Mouse (Mus musculus) induced T-regulatory cell, adult 2 months (primary cell): Measurements from ENCODE around the gene Tnfsf13b.

Source experiments
- DNase-seq: peaks from one replicate; pipeline ENCODE4 v3.0.0-alpha.2; 2012; ENCODE audit warnings: low read depth

Gene Tnfsf13b

DNA sequence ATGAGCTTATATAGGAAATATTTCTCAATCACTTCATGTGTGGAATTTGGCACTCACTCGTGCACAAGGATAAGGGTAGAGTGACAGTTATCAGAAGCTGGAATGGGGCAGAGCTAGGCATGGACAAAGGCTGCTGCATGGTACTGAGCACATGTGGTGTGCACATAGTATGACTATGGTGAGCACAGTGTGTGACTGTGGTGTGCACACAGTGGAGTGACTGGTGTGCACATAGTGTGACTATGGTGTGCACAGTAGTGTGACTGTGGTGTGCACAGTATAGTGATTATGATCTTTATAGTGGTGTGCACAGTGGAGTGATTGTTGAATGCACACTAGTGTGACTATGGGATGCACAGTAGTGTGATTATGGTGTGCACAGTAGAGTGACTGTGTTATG is 39.5 kb downstream of the Tnfsf13b start:
- no peak for DNase-seq

- DNase-seq = no peak
Observed at GRCm38 (mm10) chr8:10049162-10049561, 42.9 kb downstream of the Tnfsf13b start.

- no peak for DNase-seq
Observed at GRCm38 (mm10) chr8:10051576-10051975, 45.3 kb downstream of the Tnfsf13b start.

DNA sequence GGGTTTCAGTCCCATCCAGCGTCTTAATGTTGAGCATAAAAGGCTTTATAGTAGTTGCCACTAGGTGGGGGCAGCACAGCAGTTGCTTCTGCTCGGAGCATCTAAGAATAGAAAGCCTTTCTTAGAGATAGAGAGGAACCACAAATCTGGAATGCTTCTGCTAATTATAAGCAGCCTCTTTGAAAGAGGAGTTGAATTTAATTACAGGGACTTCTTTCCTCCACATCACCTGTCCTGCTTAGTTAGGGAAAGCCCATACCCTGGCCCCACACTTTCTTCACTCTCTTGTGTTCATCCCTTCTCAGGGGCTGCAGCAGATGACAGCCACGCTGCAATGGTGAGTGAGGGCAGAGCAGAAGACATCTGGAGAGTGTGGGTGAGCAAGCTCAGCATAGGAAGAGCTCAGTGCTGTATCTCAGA is 47.3 kb downstream of the Tnfsf13b start:
- no peak for DNase-seq

GRCm38 (mm10) chr8:10061001-10061400 is 54.7 kb downstream of the Tnfsf13b start:
- DNase-seq = no peak

DNA sequence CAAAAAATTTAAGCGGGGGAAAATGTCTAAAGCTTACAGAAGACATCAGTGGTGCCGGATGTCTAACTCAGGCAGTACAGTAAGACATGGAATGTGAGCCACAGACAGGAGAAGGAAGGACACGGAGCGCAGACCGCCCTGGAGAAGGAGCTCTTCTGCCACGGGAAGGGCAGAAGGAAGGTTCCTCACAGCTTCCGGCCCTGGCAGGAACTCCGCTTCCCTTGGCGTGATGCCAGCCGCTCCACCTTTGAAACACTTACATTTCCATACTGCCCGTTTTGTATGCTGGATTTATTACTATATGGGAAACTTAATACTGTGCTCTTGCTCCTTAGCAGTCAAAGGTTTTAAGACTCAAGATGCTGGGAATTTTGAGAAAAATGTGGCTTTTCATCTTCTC is 60.6 kb downstream of the Tnfsf13b start:
- no peak for DNase-seq

- DNase-seq = no peak
Observed at GRCm38 (mm10) chr8:10067775-10068174, 61.5 kb downstream of the Tnfsf13b start.

DNA sequence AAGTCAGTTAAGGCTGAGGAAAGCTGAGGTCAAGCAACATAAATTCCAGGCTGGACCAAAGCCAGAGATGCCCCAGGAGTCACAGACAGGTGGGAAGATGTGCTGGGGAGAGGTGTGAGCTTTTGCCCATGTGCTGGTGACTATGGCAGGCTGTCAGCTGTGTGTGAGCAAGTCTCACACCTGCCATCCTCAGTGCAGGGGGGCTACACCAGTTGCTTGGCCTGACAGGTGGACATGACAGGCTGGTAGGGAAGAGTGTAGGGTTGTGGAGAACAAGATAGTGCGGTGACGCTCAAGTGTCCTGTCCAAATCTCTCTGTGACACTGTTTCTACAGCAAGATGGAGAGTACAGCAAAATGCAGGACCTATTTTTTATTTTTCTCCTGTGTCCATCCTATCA is 66.1 kb downstream of the Tnfsf13b start:
- DNase-seq = no peak
